Mouse (Mus musculus): ENCODE data around the gene Zfyve19.
A peak's percentile ranks its signal among the peaks of the same experiment; 100 is the strongest.

Gene Zfyve19

GRCm38 (mm10) chr2:119250826-119251478 is 42.5 kb downstream of the Zfyve19 start:
- peak; percentile 93 for DNase-seq (ENCODE audit: low spot score)

- no peak for DNase-seq (ENCODE audit: low spot score)
These were observed 46.6 kb downstream of the Zfyve19 start for GRCm38 (mm10) chr2:119254976-119255375.

- DNase-seq (ENCODE audit: low spot score) = no peak
These were observed 52.1 kb downstream of the Zfyve19 start for GRCm38 (mm10) chr2:119260518-119260917.

DNA sequence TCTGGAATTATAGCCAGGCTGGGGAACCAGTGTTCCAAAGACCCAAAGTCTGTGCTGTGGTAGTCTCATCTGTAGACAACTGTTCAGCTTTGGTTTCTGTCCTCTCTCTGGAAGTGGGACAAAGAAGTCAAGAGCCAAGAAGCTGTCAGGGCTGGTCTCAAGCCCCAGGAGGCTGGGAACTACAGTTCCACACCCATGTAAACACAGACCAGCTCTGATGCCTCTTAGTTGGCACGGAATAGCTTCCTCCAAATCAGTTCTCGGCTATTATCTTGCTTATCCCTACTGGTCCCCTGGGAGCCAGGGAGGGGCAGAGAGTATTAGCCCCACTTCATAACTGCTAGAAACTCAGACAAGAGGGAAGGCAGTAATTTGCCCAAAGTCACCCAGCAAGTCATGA is 52.9 kb downstream of the Zfyve19 start:
- DNase-seq (ENCODE audit: low spot score) = no peak

- DNase-seq (ENCODE audit: low spot score) = peak; percentile 87
These were observed 54.6 kb downstream of the Zfyve19 start for GRCm38 (mm10) chr2:119262978-119263377.

DNA sequence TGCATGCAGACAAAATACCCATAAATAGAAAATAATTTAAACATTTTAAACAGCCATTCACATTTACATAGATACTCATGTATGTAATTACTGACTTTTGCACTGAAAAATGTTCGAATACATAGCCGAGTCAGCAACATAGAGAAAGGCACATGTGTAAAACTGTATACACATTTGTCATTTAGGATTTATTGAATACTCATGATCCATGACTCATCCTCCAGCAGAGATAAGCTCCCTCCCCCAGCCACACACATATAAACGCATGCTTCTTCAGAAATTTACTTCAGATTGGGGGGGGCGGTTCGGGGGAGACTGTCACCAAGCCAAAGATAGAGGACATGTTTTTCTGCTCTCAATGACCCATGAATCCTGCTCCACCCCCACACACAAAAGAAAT is 55.4 kb downstream of the Zfyve19 start:
- DNase-seq (ENCODE audit: low spot score) = no peak

Measured in urinary bladder, postnatal 14 days (tissue).